Mouse (Mus musculus) c-Kit-positive CD71-positive TER-119-positive erythroid progenitor cells, embryonic 14.5 days (primary cell): Measurements from ENCODE around the gene Iscu.

ENCODE experiments used
- DNase-seq: peaks from one replicate; pipeline ENCODE4 v3.0.0-alpha.2; 2013; ENCODE audit warnings: low spot score

Gene Iscu

GRCm38 (mm10) chr5:113772450-113772895 lies at the start of gene Iscu, which contains the start of gene Sart3:
TSS of gene Iscu (plus strand) at chr5:113772748.
TSS of gene Sart3 (minus strand) at chr5:113772510.
- peak; percentile 94 for DNase-seq

- no peak for DNase-seq
These were observed 48.8 kb upstream of the Iscu start for GRCm38 (mm10) chr5:113723567-113724237.

- DNase-seq = peak; percentile 66
These were observed 48.1 kb upstream of the Iscu start, which contains the start of gene 1700069L16Rik for GRCm38 (mm10) chr5:113724446-113724845. TSS of gene 1700069L16Rik (minus strand) at chr5:113724772.

GRCm38 (mm10) chr5:113725417-113725816 lies 47.1 kb upstream of the Iscu start:
- no peak for DNase-seq

GRCm38 (mm10) chr5:113726618-113727017 lies 45.9 kb upstream of the Iscu start:
- DNase-seq = no peak

GRCm38 (mm10) chr5:113727238-113727637 lies 45.3 kb upstream of the Iscu start:
- no peak for DNase-seq

GRCm38 (mm10) chr5:113728011-113728410 lies 44.5 kb upstream of the Iscu start:
- no peak for DNase-seq

GRCm38 (mm10) chr5:113728691-113729090 lies 43.9 kb upstream of the Iscu start:
- DNase-seq = no peak

- no peak for DNase-seq
These were observed 41.9 kb upstream of the Iscu start for GRCm38 (mm10) chr5:113730641-113731121.

GRCm38 (mm10) chr5:113731174-113731573 lies 41.4 kb upstream of the Iscu start:
- no peak for DNase-seq

GRCm38 (mm10) chr5:113732182-113732581 lies 40.4 kb upstream of the Iscu start:
- no peak for DNase-seq

- no peak for DNase-seq
These were observed 38.2 kb upstream of the Iscu start for GRCm38 (mm10) chr5:113734376-113734775.

- DNase-seq = no peak
These were observed 37.6 kb upstream of the Iscu start for GRCm38 (mm10) chr5:113735023-113735344.

- peak; percentile 95 for DNase-seq
These were observed 37.0 kb upstream of the Iscu start, which contains the start of gene Ficd for GRCm38 (mm10) chr5:113735345-113736112. TSS of gene Ficd (plus strand) at chr5:113735803.

- DNase-seq = peak; percentile 20
These were observed 36.4 kb upstream of the Iscu start for GRCm38 (mm10) chr5:113736113-113736502.

- no peak for DNase-seq
These were observed 35.9 kb upstream of the Iscu start for GRCm38 (mm10) chr5:113736522-113737164.

GRCm38 (mm10) chr5:113737607-113738237 lies 34.8 kb upstream of the Iscu start:
- no peak for DNase-seq

- no peak for DNase-seq
These were observed 24.9 kb upstream of the Iscu start for GRCm38 (mm10) chr5:113747629-113748028.

GRCm38 (mm10) chr5:113748556-113749331 lies 23.8 kb upstream of the Iscu start:
- no peak for DNase-seq

GRCm38 (mm10) chr5:113751521-113752157 lies 20.9 kb upstream of the Iscu start:
- no peak for DNase-seq
